Comparison of ENCODE assay signal across 27 mouse cellular contexts in genomic region chr9:65410378-65410777, GRCm38 (mm10). TPM values are rescaled to one million over a fixed set of nuclear protein-coding genes. Genes with fewer than 3 reads are reported as not detected.
DNase-seq lines count a peak whose midpoint lies in the region; ATAC-seq and TF ChIP-seq lines count a peak whose summit lies in the region.
"Had no signal": no experiment of that assay in that cellular context is flagged by ENCODE, and none has a peak within 500 bp of the region (broad histone marks: within the 10 kb centered on the region; RNA-seq: fewer than 3 reads in every experiment).

No protein-coding gene starts in this region.

- peak overlapping the region; percentile 60; the same call in 1 of the 2 replicates for H3K27ac ChIP-seq in intestine, postnatal 0 days (ENCODE audit: low read depth, low read length)
- no peak overlapping the region for H3K27ac ChIP-seq in intestine, embryonic 15.5 days
- H3K27ac ChIP-seq in brown adipose tissue, adult 24 weeks (replicated peaks; ENCODE audit: low read depth, low read length), result 0 out of 2 replicates have a peak overlapping the region, but pooled peaks have one; percentile 16
- H3K27ac ChIP-seq: embryonic facial prominence, embryonic 10.5 days; embryonic facial prominence, embryonic 12.5 days; forebrain, embryonic 13.5 days; forebrain, embryonic 15.5 days had no signal

- 0 out of 2 replicates have a peak, but pooled peaks cover 4% of the 10 kb centered on the region for H3K4me1 ChIP-seq in intestine, postnatal 0 days (replicated peaks; ENCODE audit: control insufficient read depth, insufficient read depth, low read length)
- H3K4me1 ChIP-seq in intestine, embryonic 15.5 days (replicated peaks), result no peaks in the 10 kb centered on the region
- H3K4me1 ChIP-seq in lung, adult 2 months (ENCODE audit: control insufficient read depth, insufficient read depth, low read length), result peaks cover 13% of the 10 kb centered on the region
- peaks cover 15% of the 10 kb centered on the region; the same call in 1 of the 2 replicates for H3K4me1 ChIP-seq in brown adipose tissue, adult 24 weeks (ENCODE audit: control insufficient read depth, insufficient read depth, insufficient read length, low read length)
- H3K4me1 ChIP-seq: embryonic facial prominence, embryonic 10.5 days; embryonic facial prominence, embryonic 12.5 days; forebrain, embryonic 13.5 days; forebrain, embryonic 15.5 days had no signal

- 88% methylated on average over 8 of the region's 8 CpGs for WGBS in intestine, postnatal 0 days
- 93% methylated on average over 8 of the region's 8 CpGs for WGBS in intestine, embryonic 15.5 days
- WGBS in lung, adult 2 months, result 67% methylated on average over 8 of the region's 8 CpGs

- TF ChIP-seq CTCF in intestine, postnatal 0 days (IDR thresholded peaks at IDR 0.05; ENCODE audit: low read depth), result no peak
- no peak for TF ChIP-seq CTCF in lung, adult 2 months (IDR thresholded peaks at IDR 0.05; ENCODE audit: insufficient read depth, low read length)

- DNase-seq in lung, adult 2 months, result peak; percentile 47
- DNase-seq in lung, postnatal 14 days, result no peak
- peak; percentile 55 for DNase-seq in lung, postnatal 36 days
- DNase-seq in spleen, adult 12 weeks (ENCODE audit: low spot score), result no peak
- DNase-seq: adrenal gland, postnatal 10 days; adrenal gland, postnatal 25 days; B cell, adult 2 months; cerebellum, adult 11-12 months; cerebellum, adult 2 months; cerebellum, adult 9-10 months; cerebellum, postnatal 10 days; cerebellum, postnatal 25 days had no signal

- no peak overlapping the region for H3K9ac ChIP-seq in intestine, postnatal 0 days (ENCODE audit: low read depth, low read length)
- H3K9ac ChIP-seq in intestine, embryonic 15.5 days, result no peak overlapping the region
- H3K9ac ChIP-seq: embryonic facial prominence, embryonic 12.5 days; forebrain, embryonic 13.5 days; forebrain, embryonic 15.5 days had no signal

- H3K36me3 ChIP-seq in intestine, postnatal 0 days (ENCODE audit: control insufficient read depth, insufficient read depth), result peaks cover 21% of the 10 kb centered on the region; the same call in 1 of the 2 replicates
- no peaks in the 10 kb centered on the region for H3K36me3 ChIP-seq in intestine, embryonic 15.5 days
- H3K36me3 ChIP-seq: embryonic facial prominence, embryonic 10.5 days; forebrain, embryonic 15.5 days; G1E had no signal

- no peak for ATAC-seq in intestine, postnatal 0 days
- no peak for ATAC-seq in intestine, embryonic 15.5 days
- ATAC-seq: activated CD4-positive, CD25-positive, alpha-beta regulatory T cell, adult 4 months; CD4-positive, CD25-positive, alpha-beta regulatory T cell, adult 4 months; forebrain, embryonic 13.5 days; forebrain, embryonic 15.5 days; Patski had no signal

- H3K4me2 ChIP-seq in intestine, postnatal 0 days (replicated peaks; ENCODE audit: low read depth), result no peak overlapping the region
- H3K4me2 ChIP-seq in intestine, embryonic 15.5 days (replicated peaks), result no peak overlapping the region
- H3K4me2 ChIP-seq: embryonic facial prominence, embryonic 12.5 days; forebrain, embryonic 13.5 days; forebrain, embryonic 15.5 days had no signal

- no peak overlapping the region for H3K4me3 ChIP-seq in intestine, postnatal 0 days (ENCODE audit: low read depth, low read length)
- H3K4me3 ChIP-seq in intestine, embryonic 15.5 days (replicated peaks), result no peak overlapping the region
- H3K4me3 ChIP-seq in lung, adult 2 months (replicated peaks; ENCODE audit: extremely low read depth, low read depth, low read length), result no peak overlapping the region
- H3K4me3 ChIP-seq in brown adipose tissue, adult 24 weeks (ENCODE audit: insufficient read depth, low read depth, low read length), result no peak overlapping the region
- H3K4me3 ChIP-seq: embryonic facial prominence, embryonic 10.5 days; embryonic facial prominence, embryonic 12.5 days; forebrain, embryonic 13.5 days; forebrain, embryonic 15.5 days had no signal

- no peak for TF ChIP-seq POLR2A in lung, adult 2 months (IDR thresholded peaks at IDR 0.05; ENCODE audit: borderline replicate concordance, extremely low read depth, low read depth, low read length)

- H3K9me3 ChIP-seq in intestine, postnatal 0 days (ENCODE audit: control insufficient read depth), result no peaks in the 10 kb centered on the region
- H3K9me3 ChIP-seq in intestine, embryonic 15.5 days, result no peaks in the 10 kb centered on the region
- H3K9me3 ChIP-seq: embryonic facial prominence, embryonic 10.5 days; embryonic facial prominence, embryonic 12.5 days; forebrain, embryonic 13.5 days; forebrain, embryonic 15.5 days; G1E had no signal

- H3K27me3 ChIP-seq in intestine, postnatal 0 days (replicated peaks; ENCODE audit: control insufficient read depth, insufficient read depth, low read length), result no peaks in the 10 kb centered on the region
- H3K27me3 ChIP-seq in intestine, embryonic 15.5 days (replicated peaks), result no peaks in the 10 kb centered on the region; the same call in 1 of the 2 replicates
- H3K27me3 ChIP-seq: embryonic facial prominence, embryonic 12.5 days; forebrain, embryonic 13.5 days; forebrain, embryonic 15.5 days; Patski had no signal

RNA-seq across cellular contexts. Expression of gene Rasl12, which starts 12.1 kb away (rescaled TPM):
- 5.4 and 6.2 TPM in 2 replicates for polyA plus RNA-seq in intestine, postnatal 0 days (2015; fragmentation: Nextera tagmentation; extraction: Ambion mirVana)
- 4.2 and 4.7 TPM in 2 replicates for polyA plus RNA-seq in intestine, embryonic 15.5 days (2015; fragmentation: Nextera tagmentation; extraction: Ambion mirVana)
- 74.0 and 81.4 TPM in 2 replicates for polyA plus RNA-seq in lung, adult 2 months (2012; rRNA removed)
- polyA plus RNA-seq in brown adipose tissue, adult 24 weeks (2012; ENCODE audit: insufficient read depth, insufficient read length, missing spikeins), result 138 and 139 TPM in 2 replicates
- polyA plus RNA-seq: CD4-positive, CD25-positive, alpha-beta regulatory T cell, adult 4 months; G1E had no signal

RNA-seq across cellular contexts. Expression of gene Slc51b, which starts 12.4 kb away (rescaled TPM):
- polyA plus RNA-seq in intestine, postnatal 0 days (2015; fragmentation: Nextera tagmentation; extraction: Ambion mirVana), result 261 and 305 TPM in 2 replicates
- polyA plus RNA-seq in intestine, embryonic 15.5 days (2015; fragmentation: Nextera tagmentation; extraction: Ambion mirVana), result 7.4 and 8.7 TPM in 2 replicates
- polyA plus RNA-seq in lung, adult 2 months (2012; rRNA removed), result not detected in 2 replicates
- not detected in 2 replicates for polyA plus RNA-seq in brown adipose tissue, adult 24 weeks (2012; ENCODE audit: insufficient read depth, insufficient read length, missing spikeins)
- polyA plus RNA-seq: activated CD4-positive, CD25-positive, alpha-beta regulatory T cell, adult 4 months; brain, embryonic 14.5 days; CD4-positive, CD25-positive, alpha-beta regulatory T cell, adult 4 months; cerebellum, adult 2 months; cortical plate, adult 2 months; embryonic facial prominence, embryonic 10.5 days; embryonic facial prominence, embryonic 12.5 days; embryonic facial prominence, embryonic 14.5 days; forebrain, embryonic 11.5 days; forebrain, embryonic 13.5 days; forebrain, embryonic 15.5 days; G1E had no signal

RNA-seq across cellular contexts. Expression of gene Kbtbd13, which starts 18.9 kb away (rescaled TPM):
- 3.9 and 5.0 TPM in 2 replicates for polyA plus RNA-seq in intestine, postnatal 0 days (2015; fragmentation: Nextera tagmentation; extraction: Ambion mirVana)
- polyA plus RNA-seq in intestine, embryonic 15.5 days (2015; fragmentation: Nextera tagmentation; extraction: Ambion mirVana), result 2.5 and 2.6 TPM in 2 replicates
- polyA plus RNA-seq in lung, adult 2 months (2012; rRNA removed), result 1.3 and 2.0 TPM in 2 replicates
- 1.0 and 2.7 TPM in 2 replicates for polyA plus RNA-seq in brown adipose tissue, adult 24 weeks (2012; ENCODE audit: insufficient read depth, insufficient read length, missing spikeins)
- polyA plus RNA-seq: activated CD4-positive, CD25-positive, alpha-beta regulatory T cell, adult 4 months; CD4-positive, CD25-positive, alpha-beta regulatory T cell, adult 4 months; G1E had no signal

RNA-seq across cellular contexts. Expression of gene Mtfmt, which starts 25.2 kb away (rescaled TPM):
- 14.8 and 15.7 TPM in 2 replicates for polyA plus RNA-seq in intestine, postnatal 0 days (2015; fragmentation: Nextera tagmentation; extraction: Ambion mirVana)
- polyA plus RNA-seq in intestine, embryonic 15.5 days (2015; fragmentation: Nextera tagmentation; extraction: Ambion mirVana), result 18.6 and 22.1 TPM in 2 replicates
- polyA plus RNA-seq in lung, adult 2 months (2012; rRNA removed), result 5.0 and 7.5 TPM in 2 replicates
- polyA plus RNA-seq in brown adipose tissue, adult 24 weeks (2012; ENCODE audit: insufficient read depth, insufficient read length, missing spikeins), result 10.1 and 15.0 TPM in 2 replicates

RNA-seq across cellular contexts. Expression of gene Ubap1l, which starts 49.5 kb away (rescaled TPM):
- polyA plus RNA-seq in intestine, postnatal 0 days (2015; fragmentation: Nextera tagmentation; extraction: Ambion mirVana), result 0.14 and 0.21 TPM in 2 replicates
- 0.21 and 0.40 TPM in 2 replicates for polyA plus RNA-seq in intestine, embryonic 15.5 days (2015; fragmentation: Nextera tagmentation; extraction: Ambion mirVana)
- 0.37 and 0.58 TPM in 2 replicates for polyA plus RNA-seq in lung, adult 2 months (2012; rRNA removed)
- 0.75 TPM in 1 of 2 replicates, not detected in the other for polyA plus RNA-seq in brown adipose tissue, adult 24 weeks (2012; ENCODE audit: insufficient read depth, insufficient read length, missing spikeins)
- polyA plus RNA-seq: activated CD4-positive, CD25-positive, alpha-beta regulatory T cell, adult 4 months; CD4-positive, CD25-positive, alpha-beta regulatory T cell, adult 4 months had no signal

Comparison
In these comparisons a context has a peak if more than half of its experiments do, and no peak if none do; other contexts are left out.
1. DNase-seq: peak in lung, adult 2 months (single experiment) and lung, postnatal 36 days (single experiment); none in lung, postnatal 14 days (single experiment) and spleen, adult 12 weeks (single experiment).
2. RNA of gene Slc51b, which starts 12.4 kb away (polyA plus RNA-seq): 261 to 305 TPM in intestine, postnatal 0 days; 7.4 to 8.7 TPM in intestine, embryonic 15.5 days, not detected in lung, adult 2 months and not detected in brown adipose tissue, adult 24 weeks; every median in the first group is over 10 times any median in the second.
3. RNA of gene Rasl12, which starts 12.1 kb away (polyA plus RNA-seq): 138 to 139 TPM in brown adipose tissue, adult 24 weeks and 74.0 to 81.4 TPM in lung, adult 2 months; 5.4 to 6.2 TPM in intestine, postnatal 0 days and 4.2 to 4.7 TPM in intestine, embryonic 15.5 days; every median in the first group is over 10 times any median in the second.